Mouse (Mus musculus): ENCODE data around the gene Atp6v1fnb. TPM values are rescaled to one million over a fixed set of nuclear protein-coding genes. Genes with fewer than 3 reads are reported as not detected.
A peak's percentile ranks its signal among the peaks of the same experiment; 100 is the strongest.

The Atp6v1fnb gene
- polyA plus RNA-seq, 1 experiment: 0.14 TPM

- DNase-seq (ENCODE audit: low read depth): peak; percentile 99
- no peak for TF ChIP-seq CTCF (IDR thresholded peaks at IDR 0.05; ENCODE audit: borderline replicate concordance, extremely low read depth, insufficient read depth, insufficient read length)
- peak; percentile 36; the same call in 1 of the 2 replicates for TF ChIP-seq POLR2A (IDR thresholded peaks at IDR 0.05; ENCODE audit: borderline replicate concordance, extremely low read depth, insufficient read depth, insufficient read length, poor library complexity, severe bottlenecking)
Measured at GRCm38 (mm10) chr6:29467583-29468354, 3.5 kb upstream of the Atp6v1fnb start, which contains the start of gene Atp6v1f. TSS of gene Atp6v1f (plus strand) at chr6:29467718.

- DNase-seq (ENCODE audit: low read depth): no peak
- TF ChIP-seq CTCF (IDR thresholded peaks at IDR 0.05; ENCODE audit: borderline replicate concordance, extremely low read depth, insufficient read depth, insufficient read length) (no peak), POLR2A (IDR thresholded peaks at IDR 0.05; ENCODE audit: borderline replicate concordance, extremely low read depth, insufficient read depth, insufficient read length, poor library complexity, severe bottlenecking) (no peak)
Measured at GRCm38 (mm10) chr6:29468851-29469250, 2.4 kb upstream of the Atp6v1fnb start.

GRCm38 (mm10) chr6:29473941-29474691, 2.9 kb downstream of the Atp6v1fnb start:
- no peak for TF ChIP-seq CTCF (IDR thresholded peaks at IDR 0.05; ENCODE audit: borderline replicate concordance, extremely low read depth, insufficient read depth, insufficient read length)
- no peak for TF ChIP-seq POLR2A (IDR thresholded peaks at IDR 0.05; ENCODE audit: borderline replicate concordance, extremely low read depth, insufficient read depth, insufficient read length, poor library complexity, severe bottlenecking)
- DNase-seq (ENCODE audit: low read depth): peak; percentile 91

DNA sequence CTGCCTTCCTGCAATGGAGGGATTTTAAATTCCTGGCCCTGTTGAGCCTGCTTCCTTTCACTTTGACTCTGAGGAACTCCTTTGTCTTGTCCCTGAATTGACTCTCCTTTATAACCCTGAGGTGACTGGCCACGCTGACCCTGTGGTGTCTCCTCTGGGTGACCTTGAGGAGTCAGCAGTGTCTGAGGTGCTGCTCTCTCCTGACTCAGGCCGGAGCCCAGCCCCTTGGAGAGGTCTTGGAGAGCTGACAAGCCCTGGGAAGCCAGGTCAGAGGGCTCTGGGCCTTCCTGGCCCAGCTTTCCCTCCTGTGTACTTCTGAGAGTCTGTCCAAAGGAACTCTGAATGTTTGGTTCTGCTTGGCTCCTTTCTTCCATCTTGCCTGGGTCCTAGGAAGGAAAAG, 3.5 kb downstream of the Atp6v1fnb start:
- no peak for TF ChIP-seq CTCF (IDR thresholded peaks at IDR 0.05; ENCODE audit: borderline replicate concordance, extremely low read depth, insufficient read depth, insufficient read length)
- no peak for TF ChIP-seq POLR2A (IDR thresholded peaks at IDR 0.05; ENCODE audit: borderline replicate concordance, extremely low read depth, insufficient read depth, insufficient read length, poor library complexity, severe bottlenecking)

DNA sequence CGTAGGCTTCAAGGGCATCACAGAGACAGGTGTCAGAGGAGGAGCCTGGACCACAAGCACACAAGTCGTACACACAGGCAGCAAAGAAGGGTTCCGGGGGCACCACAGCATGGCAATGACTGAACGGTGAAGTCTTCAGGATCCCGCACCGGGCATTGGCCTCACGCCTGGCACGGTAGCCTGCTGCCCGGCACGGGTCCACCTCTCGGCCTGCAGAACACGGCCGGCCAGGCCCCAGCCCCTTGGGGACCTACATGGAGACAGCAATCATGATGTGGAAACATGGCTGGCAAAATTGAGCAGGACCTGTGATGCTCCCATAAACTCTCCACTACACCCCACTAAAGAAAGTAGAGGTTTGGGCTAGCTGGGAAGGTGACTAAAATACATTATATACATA, 11.5 kb downstream of the Atp6v1fnb start:
- DNase-seq (ENCODE audit: low read depth): no peak
- TF ChIP-seq POLR2A (IDR thresholded peaks at IDR 0.05; ENCODE audit: borderline replicate concordance, extremely low read depth, insufficient read depth, insufficient read length, poor library complexity, severe bottlenecking): no peak
- no peak for TF ChIP-seq CTCF (IDR thresholded peaks at IDR 0.05; ENCODE audit: borderline replicate concordance, extremely low read depth, insufficient read depth, insufficient read length)

More for the DNA sequence above, 3.5 kb downstream of the Atp6v1fnb start:
- no peak for DNase-seq (ENCODE audit: low read depth)

DNA sequence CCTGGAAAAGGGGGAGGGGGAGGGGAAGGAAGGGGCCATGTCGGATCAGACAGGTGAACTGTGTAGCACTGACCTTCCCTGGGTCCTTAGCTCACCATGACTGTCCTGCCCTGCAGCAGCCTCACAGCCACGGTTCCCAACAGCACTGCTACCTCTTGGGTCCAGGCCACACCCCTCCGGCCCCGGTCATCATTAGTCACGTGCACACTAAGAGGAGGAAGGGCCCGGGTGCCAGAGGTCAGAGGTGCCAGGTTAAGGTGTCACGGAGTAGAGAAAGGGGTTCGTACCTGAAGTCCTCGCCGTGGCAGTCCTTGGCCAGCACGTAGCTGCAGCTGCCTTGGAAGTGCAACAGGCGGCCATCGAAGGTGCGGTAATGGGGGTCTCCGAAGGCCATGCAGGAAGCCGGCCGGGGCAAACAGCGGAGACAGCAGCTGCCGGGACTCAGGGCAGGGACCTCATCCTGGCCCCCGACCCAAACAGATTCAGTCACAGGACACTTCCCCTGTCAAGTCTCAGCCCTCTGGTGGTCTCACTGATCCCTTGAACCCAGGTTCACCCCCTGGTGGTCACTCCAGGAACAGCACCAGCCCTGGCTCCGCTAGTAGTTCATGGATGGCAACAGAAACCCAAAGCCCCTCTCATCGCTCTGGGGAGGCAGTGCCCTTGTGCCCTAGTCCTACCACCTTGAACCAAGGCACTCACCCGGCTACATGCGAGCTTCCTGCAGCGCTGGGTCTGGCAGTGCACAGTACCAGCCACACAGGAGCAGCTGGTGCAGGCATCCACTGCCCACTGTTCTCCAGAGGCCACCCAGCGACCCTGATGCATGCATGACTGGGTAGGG, 13.7 kb downstream of the Atp6v1fnb start:
- peak; percentile 73 for DNase-seq (ENCODE audit: low read depth)
- TF ChIP-seq POLR2A (IDR thresholded peaks at IDR 0.05; ENCODE audit: borderline replicate concordance, extremely low read depth, insufficient read depth, insufficient read length, poor library complexity, severe bottlenecking) (no peak), CTCF (IDR thresholded peaks at IDR 0.05; ENCODE audit: borderline replicate concordance, extremely low read depth, insufficient read depth, insufficient read length) (peak; percentile 96)

- TF ChIP-seq POLR2A (IDR thresholded peaks at IDR 0.05; ENCODE audit: borderline replicate concordance, extremely low read depth, insufficient read depth, insufficient read length, poor library complexity, severe bottlenecking) (no peak), CTCF (IDR thresholded peaks at IDR 0.05; ENCODE audit: borderline replicate concordance, extremely low read depth, insufficient read depth, insufficient read length) (no peak)
Measured at GRCm38 (mm10) chr6:29485951-29486350, 14.7 kb downstream of the Atp6v1fnb start.

DNA sequence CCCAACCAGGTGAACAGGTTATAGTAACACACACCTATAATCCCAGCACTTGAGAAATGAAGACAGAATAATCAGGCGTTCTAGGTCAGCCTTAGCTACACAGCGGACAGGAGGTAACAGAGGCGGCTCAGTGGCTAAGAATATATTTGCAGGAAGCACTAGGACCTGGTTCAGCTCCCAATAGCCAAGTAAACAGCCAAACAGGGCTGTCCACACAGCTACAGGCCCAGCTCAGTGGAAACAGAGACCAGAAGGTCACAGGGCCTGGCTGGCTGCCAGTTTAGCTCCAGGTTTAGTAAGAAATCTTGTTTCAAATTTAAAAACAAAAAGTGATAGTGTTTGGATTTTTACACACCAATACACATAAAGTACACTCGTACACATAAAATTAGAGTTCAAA, 22.9 kb downstream of the Atp6v1fnb start:
- TF ChIP-seq CTCF (IDR thresholded peaks at IDR 0.05; ENCODE audit: borderline replicate concordance, extremely low read depth, insufficient read depth, insufficient read length): no peak
- TF ChIP-seq POLR2A (IDR thresholded peaks at IDR 0.05; ENCODE audit: borderline replicate concordance, extremely low read depth, insufficient read depth, insufficient read length, poor library complexity, severe bottlenecking): no peak

More at GRCm38 (mm10) chr6:29485951-29486350, 14.7 kb downstream of the Atp6v1fnb start:
- no peak for DNase-seq (ENCODE audit: low read depth)

GRCm38 (mm10) chr6:29496270-29496669, 25.0 kb downstream of the Atp6v1fnb start:
- DNase-seq (ENCODE audit: low read depth): no peak
- TF ChIP-seq CTCF (IDR thresholded peaks at IDR 0.05; ENCODE audit: borderline replicate concordance, extremely low read depth, insufficient read depth, insufficient read length): no peak
- TF ChIP-seq POLR2A (IDR thresholded peaks at IDR 0.05; ENCODE audit: borderline replicate concordance, extremely low read depth, insufficient read depth, insufficient read length, poor library complexity, severe bottlenecking): no peak

More for the DNA sequence above, 22.9 kb downstream of the Atp6v1fnb start:
- DNase-seq (ENCODE audit: low read depth): no peak

DNA sequence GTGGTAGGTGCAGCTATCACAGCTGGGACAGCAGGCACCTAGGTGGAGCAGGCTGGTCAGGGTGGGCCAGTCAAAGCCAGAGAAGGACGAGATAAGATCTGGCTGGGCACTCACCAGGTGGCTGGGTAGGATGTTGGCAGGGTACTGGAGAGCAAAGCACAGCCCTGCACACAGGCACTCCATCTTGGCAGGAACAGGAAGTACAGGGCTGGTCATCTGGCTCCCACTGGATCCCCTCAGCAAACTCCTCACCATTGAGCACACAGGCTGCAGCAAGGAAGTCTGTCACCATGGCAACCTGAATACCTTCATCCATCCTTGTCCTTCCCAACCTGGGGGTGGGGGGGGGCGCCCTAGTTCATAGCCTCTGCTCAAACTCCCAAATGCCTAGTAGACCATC, 26.6 kb downstream of the Atp6v1fnb start:
- DNase-seq (ENCODE audit: low read depth): no peak
- TF ChIP-seq POLR2A (IDR thresholded peaks at IDR 0.05; ENCODE audit: borderline replicate concordance, extremely low read depth, insufficient read depth, insufficient read length, poor library complexity, severe bottlenecking) (no peak), CTCF (IDR thresholded peaks at IDR 0.05; ENCODE audit: borderline replicate concordance, extremely low read depth, insufficient read depth, insufficient read length) (no peak)

- DNase-seq (ENCODE audit: low read depth): no peak
- TF ChIP-seq POLR2A (IDR thresholded peaks at IDR 0.05; ENCODE audit: borderline replicate concordance, extremely low read depth, insufficient read depth, insufficient read length, poor library complexity, severe bottlenecking) (no peak), CTCF (IDR thresholded peaks at IDR 0.05; ENCODE audit: borderline replicate concordance, extremely low read depth, insufficient read depth, insufficient read length) (no peak)
Measured at GRCm38 (mm10) chr6:29500177-29500576, 28.9 kb downstream of the Atp6v1fnb start.
